Mouse (Mus musculus): ENCODE data around the gene Zhx3.
A peak's percentile ranks its signal among the peaks of the same experiment; 100 is the strongest.

The Zhx3 gene

GRCm38 (mm10) chr2:160882436-160882835 is 9.6 kb upstream of the Zhx3 start:
- DNase-seq (ENCODE audit: low spot score) = peak; percentile 48

GRCm38 (mm10) chr2:160881462-160882101 is 8.8 kb upstream of the Zhx3 start:
- peak; percentile 43 for DNase-seq (ENCODE audit: low spot score)

DNA sequence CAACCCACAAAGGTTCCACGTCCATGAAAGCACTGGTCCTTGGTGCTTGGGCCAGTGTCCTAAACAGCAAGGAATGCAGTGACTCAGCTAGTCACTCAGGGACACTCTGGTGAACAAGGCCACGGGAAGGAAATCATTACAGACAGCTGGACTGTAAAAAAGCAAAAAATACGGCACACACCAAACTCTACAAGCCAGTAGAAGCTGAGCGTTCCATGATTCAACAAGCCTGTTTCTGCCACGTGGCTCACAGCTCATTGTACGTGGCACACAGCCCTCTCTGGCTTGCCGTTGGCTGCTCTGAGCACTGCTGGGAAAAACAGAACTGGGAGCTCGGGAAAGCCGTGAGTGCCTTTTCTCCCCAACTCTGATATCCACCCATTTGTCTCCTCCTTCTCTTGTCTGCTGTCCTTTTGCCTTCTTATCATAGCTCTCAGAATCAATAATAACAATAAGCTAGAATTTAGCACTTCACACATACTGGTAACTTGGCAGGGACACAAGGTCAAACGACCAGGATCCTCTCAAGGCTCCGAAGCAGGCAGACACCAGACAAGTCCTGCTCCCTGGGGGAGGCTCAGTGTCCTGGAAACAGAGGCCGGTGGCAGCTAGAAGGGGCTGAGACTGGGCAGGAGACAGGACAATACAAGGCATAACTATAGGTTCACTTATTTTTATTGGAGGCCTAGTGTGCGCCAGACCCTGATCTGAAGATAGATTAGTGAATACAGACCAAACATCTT is 7.8 kb upstream of the Zhx3 start, which contains the start of gene Lpin3:
Lpin3 (plus strand) TSS at position 218 of the 743 bp plus-strand sequence.
- peak; percentile 51 for DNase-seq (ENCODE audit: low spot score)

GRCm38 (mm10) chr2:160876115-160876514 is 3.3 kb upstream of the Zhx3 start:
- DNase-seq (ENCODE audit: low spot score) = peak; percentile 36

DNA sequence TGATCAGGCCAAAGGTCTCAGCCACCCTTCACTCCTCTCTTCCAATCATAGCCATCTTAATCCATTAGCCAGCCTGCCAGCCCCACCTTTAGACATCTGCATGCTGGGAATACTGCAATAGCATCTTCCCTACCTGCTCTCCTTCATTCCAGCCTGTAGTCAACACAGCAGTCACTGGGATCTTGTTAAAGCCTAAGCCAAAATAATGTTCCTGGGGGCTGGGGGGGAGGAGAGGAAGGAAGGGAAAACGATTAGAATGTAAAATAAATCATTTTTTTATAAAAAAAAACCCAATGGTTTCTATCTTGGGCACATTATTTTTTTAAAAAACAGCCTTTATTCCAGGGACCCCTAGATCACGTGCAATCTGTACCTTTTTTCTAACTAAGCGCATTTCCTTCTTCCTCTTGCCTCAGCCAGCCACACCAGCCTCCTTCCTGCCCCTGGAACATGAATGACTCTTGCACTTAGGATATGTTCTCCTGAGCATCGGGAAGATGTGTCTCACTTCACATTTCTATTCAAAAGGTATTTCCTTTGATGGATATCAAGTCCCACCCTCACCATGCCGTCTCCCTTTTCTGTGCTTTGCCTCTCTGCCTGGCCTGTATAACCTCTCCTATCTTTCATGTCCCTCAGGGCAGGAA is 1.6 kb upstream of the Zhx3 start:
- peak; percentile 31 for DNase-seq (ENCODE audit: low spot score)

DNA sequence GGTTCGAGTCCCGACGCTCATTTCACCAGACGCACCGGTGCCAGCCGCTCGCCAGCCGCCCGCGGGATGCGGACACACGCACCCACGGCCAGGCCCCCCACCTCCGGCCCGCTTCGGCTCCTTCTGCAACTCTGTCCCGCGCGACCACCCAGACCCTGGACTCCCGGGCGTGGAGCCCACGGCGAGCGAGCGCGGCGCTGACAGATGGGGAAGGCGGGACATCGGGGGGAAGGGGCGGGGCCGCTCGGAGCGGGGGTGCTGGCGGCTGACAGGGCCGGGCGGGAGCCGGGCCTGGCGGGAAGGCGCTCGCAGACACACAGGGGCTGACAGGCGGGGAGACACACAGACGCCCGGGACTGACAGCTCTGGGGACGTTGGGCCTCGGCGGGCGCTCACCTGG is 403 bp downstream of the Zhx3 start:
- DNase-seq (ENCODE audit: low spot score) = peak; percentile 91

DNA sequence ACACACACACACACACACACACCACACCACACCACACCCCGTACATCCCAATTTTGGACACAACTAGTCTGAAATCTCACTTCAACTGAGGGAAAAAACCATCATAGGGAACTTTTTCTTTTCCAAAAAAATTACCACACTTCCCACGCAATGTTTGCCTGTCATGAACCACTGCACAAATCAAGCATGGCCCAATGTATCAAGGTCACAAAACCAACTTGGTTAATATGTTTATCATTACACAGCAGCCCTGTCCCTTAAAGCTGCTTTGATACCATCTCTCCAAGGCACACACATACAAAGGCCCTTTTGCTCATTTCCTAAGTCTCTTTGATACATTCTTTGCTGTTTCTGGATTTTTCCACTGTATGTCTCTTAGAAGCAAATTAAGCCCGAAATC is 1.5 kb downstream of the Zhx3 start:
- DNase-seq (ENCODE audit: low spot score) = no peak

DNA sequence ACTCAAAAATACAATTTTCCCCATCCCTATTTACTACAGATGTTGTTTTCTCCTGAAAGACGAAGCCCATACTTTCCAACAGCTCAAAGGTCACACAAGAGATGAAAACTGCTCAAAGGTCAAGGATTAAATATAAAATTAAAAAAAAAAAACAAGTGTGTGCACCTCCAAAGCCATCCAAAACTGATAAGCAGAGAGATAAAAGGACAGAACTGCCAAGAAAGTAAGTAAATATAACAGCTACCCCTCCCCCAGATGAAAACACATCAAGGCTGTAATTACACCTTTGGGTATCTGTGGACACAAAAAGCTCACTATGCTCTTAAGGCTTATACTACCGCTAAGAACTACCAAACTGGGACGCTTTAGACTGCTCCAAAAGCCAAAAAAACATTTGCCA is 3.4 kb downstream of the Zhx3 start:
- no peak for DNase-seq (ENCODE audit: low spot score)

GRCm38 (mm10) chr2:160865266-160865665 is 7.5 kb downstream of the Zhx3 start:
- DNase-seq (ENCODE audit: low spot score) = no peak

- DNase-seq (ENCODE audit: low spot score) = no peak
Observed at GRCm38 (mm10) chr2:160864112-160864511, 8.7 kb downstream of the Zhx3 start.

GRCm38 (mm10) chr2:160860363-160860762 is 12.4 kb downstream of the Zhx3 start:
- no peak for DNase-seq (ENCODE audit: low spot score)

DNA sequence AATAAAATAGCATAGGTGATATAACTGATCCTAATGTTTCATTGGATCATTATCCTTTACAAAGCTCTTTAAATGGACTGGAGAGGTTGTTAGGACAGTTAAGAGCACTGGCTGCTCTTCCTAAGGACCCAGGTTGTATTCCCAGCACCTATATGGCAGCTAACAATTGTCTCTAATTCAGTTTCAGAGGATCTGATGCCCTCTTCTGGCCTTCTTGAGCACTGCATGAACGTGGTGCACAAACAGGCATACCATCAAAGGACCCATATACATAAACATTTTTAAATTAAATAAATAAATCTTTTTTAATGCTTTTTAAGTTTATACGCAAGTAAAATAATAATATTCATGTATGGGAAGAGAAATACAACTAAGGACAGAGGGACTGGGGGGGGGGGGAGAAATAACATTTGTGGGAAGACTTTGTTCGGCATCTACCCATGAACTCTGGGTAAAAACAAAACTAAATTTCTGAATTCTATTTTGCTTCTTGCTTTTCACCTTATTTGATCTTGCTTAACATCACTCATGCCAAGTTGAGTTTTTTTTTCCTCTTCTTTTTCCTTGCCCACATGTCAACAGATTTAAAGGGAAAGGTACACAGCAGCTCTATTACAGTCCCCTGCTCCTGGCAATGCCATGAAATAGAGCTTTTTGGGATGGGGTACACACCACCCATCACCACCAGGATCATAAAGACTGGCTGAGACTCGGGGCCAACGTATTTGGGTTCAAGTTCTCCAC is 16.3 kb downstream of the Zhx3 start:
- no peak for DNase-seq (ENCODE audit: low spot score)

- no peak for DNase-seq (ENCODE audit: low spot score)
Observed at GRCm38 (mm10) chr2:160854687-160855086, 18.1 kb downstream of the Zhx3 start.

- DNase-seq (ENCODE audit: low spot score) = no peak
Observed at GRCm38 (mm10) chr2:160850360-160850759, 22.4 kb downstream of the Zhx3 start.

DNA sequence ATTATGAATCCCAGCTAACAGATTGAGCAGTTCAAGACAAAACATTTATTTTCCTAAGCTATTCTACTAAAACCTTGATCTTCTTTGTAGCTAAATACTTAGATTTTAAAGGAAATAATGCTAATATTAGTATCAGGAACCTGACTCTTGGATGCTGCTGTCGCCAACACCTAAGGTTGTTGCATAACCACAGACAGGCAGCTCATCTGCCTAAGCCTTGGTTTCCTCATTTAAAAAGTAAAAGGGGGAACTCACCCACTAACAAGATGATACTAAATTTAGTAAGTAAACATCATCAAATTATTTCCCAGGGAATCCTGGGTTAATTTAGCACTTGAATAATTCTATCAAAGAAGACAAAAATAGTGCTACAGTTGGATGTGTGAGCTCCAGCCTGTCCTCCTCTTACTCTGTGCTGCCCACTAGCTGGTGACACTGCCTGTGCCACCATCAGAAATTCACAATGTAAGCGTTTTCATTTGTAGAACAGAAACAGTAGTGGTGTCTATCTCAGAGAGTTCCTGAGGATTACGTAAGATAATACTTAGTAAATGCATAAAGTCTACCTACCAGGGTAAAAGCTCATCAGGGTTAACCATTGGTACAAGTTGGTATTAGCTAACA is 23.1 kb downstream of the Zhx3 start:
- no peak for DNase-seq (ENCODE audit: low spot score)

DNA sequence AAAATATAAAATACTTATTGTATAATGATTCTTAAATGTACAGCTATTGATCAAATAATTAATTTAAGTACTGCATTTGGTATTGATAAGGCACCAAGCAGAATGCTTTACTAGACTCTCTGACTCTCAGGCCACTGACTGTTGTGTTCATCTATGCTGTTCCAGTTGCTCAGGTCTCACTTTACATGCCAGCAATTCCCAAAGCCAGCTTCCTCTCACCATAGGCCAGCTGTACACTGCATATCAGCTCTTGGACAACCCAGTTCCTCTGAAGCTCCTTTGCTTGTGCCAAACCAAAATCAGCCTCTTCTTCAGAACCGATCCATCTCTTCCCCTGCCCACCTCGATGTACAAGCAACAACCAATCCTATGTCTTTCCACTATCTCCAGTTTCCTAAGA is 24.6 kb downstream of the Zhx3 start:
- no peak for DNase-seq (ENCODE audit: low spot score)

DNA sequence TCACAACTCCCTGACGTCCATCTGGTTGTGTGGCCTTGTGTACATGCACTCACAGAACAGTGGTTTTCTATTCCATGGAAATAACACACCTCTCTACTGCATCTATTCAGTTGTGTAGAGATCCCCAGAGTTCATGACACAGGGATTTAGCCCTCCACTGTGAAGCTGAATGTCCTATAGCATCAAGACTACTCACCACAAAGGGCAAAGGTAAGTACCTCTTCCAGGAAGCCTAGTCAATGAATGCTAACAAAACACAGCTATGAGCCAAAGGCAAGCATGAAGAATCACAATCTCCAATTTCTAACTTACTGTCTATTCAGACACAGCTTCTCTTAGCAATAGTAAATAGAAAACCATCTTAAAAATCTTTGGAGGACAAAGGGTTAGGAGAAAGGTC is 25.1 kb downstream of the Zhx3 start:
- DNase-seq (ENCODE audit: low spot score) = no peak

GRCm38 (mm10) chr2:160840838-160841237 is 32.0 kb downstream of the Zhx3 start:
- no peak for DNase-seq (ENCODE audit: low spot score)

DNA sequence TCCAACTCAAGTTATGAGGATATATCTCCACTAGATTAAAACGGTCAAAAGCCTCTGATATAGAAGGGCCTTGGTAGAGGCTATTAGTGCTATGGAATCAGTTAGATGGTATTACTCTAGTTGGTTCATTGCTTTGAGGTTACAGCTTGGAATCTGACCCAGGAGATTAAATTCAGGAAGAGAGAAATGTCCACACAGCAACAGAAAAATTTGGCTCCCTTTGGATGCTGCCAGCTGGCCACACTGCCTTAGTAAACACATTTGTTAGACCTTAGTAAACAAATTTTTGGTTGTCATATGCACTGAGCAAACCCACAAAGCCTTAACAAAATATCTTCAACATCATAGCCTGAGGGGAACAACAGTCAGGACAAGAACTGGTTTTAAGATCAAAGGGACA is 62.0 kb downstream of the Zhx3 start:
- no peak for DNase-seq (ENCODE audit: low spot score)

GRCm38 (mm10) chr2:160810376-160810775 is 62.4 kb downstream of the Zhx3 start:
- no peak for DNase-seq (ENCODE audit: low spot score)

DNA sequence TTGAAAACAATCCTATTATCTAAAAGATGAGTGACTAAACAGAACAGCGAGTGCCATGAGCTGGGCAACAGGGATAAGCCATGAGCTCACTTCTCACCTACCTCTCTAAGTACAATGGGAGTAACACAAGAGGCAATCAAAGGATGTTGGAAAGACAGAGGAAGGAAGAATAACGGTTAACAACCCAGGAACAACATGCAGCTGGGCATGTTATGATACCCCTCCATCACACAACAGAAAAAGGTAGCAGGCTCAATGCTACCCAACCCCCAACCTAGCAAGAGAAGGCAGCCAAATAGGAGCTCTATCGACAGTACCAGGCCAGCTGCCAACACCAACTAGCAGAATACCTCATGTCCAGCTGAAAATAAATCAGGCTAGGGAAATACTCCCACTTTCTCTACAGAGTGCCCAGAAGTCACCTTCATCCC is 66.7 kb downstream of the Zhx3 start:
- peak; percentile 54 for DNase-seq (ENCODE audit: low spot score)
